Mouse (Mus musculus): Measurements from ENCODE around the gene Cpvl.

The Cpvl gene

DNA sequence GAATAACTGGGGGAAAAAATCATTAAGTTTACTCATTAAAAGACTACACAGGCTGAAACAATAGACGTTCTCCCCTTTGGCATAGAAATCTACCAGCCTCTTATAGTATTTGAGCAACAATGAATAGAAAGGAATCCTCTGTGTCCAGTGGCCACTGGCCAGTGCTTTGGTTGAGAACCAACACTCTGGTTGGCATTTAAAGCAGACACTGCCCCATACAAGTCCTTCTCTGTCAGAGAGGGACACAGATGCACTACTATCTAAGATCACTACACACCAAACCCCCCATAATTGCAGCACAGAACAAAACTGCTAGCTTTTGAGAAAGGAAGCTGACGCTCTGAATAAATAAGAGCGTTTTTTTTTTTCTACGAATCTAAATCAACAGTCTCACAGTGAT lies 93.5 kb downstream of the Cpvl start:
- DNase-seq (ENCODE audit: low spot score in 2 of 2) = no peak

DNA sequence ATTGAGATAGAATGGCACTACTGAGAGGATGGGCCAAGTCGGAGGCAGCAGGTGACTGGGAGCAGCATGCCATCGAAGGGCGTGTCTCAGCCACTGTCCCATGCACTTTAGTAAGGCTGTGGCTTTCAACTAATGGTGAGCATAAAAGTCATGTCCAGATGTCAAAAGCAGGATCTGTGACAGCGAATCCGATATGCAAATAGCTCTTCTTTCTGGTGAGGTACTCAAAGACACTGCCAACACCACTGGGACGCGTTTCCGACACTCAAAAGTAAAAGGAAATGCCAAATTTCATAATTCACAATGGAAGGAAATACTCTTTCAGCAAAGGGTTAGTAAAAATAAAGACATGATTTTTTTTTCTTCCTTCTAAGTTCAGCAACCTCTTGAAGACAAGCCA lies 94.0 kb downstream of the Cpvl start:
- no peak for DNase-seq (ENCODE audit: low spot score in 2 of 2)

DNA sequence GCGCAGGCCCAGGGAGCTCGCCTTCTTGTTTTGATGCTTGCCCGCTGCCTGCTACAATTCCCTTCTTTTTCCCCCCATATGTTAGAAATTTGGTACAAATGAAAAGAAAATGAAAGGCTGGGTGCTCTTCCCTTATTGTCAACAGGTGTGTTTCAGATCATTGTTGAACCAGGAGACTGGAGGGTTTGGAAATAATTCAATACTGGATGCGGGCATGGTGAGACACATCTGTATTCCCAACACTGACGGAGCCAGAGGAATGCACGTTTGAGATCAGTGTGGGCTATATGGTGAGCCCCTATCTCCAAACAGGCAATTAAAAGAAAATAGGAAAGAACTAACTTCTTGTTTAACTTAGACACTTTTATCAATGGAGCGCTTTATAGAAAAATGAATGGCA lies 95.1 kb downstream of the Cpvl start:
- no peak for DNase-seq (ENCODE audit: low spot score in 2 of 2)

DNA sequence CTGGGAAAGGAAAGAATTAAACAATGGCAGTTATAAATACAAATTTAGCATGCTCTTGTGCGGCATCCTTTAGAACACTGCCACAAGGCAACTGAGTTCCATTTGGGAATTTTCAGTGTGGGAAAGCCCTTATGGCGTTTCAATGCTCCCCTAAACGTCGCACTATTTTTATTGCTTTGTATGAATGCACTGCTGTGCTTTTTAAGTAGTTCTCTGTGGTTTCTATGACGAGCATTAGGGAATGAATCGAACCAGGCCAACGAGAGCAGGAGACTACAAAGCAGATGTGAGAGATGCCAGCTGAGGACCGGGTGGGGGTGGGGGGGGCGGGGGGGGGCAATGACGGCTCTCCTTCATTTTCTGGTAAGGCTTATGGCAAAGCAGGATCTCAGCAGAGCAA lies 96.8 kb downstream of the Cpvl start:
- DNase-seq (ENCODE audit: low spot score in 2 of 2) = no peak

DNA sequence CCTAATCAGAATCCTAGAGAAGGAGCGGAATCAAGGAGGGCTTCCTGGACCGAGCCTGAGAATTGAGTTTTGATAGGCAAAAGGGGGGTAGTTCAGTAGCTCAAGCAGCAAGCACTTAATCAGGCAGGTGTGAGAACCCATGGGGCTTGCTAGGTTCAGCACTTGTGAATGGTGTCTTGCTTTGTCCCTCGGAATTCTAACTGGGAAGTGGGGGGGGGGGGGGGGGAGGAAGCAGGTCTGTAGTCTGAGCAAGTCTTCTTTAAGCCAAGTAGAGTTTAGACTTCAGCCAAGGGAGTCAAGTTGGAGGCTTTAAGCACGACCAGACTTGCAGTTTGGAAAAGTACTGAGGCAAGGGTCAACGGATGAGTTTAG lies 97.2 kb downstream of the Cpvl start:
- no peak for DNase-seq (ENCODE audit: low spot score in 2 of 2)

DNA sequence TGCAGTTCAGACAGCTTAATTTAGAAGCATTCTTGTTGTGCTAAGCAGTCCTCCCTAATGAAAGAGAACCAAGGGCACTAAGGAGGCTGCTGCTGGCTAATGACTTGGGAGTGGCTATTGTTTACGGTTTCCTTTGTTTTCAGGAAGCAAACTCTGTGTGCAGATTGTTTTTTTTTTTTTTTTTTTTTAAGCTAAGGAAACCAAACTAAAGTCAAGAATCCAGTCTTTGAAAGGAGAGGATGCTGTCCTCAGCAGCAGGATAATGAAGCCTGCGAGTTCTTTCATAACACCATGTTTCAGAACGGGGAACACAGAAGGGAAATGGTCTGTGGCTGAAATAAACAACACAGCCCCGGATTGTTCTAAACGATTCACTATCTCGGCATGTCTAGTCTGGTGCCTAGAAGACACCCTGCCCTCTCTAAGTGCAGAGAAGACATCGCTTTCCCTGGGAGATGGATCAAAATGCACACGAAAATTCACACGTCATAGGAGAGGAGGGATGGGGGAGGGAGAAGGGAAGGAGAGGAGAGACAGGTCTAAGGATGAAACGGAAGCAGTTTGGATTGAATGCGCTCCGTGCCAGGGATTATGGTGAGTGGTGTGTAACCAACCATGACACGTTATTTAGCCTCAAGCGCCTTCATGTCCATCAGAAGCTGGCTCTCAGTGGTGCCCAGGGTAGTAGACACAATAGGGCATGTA lies 97.8 kb downstream of the Cpvl start:
- DNase-seq (ENCODE audit: low spot score in 2 of 2) = no peak

DNA sequence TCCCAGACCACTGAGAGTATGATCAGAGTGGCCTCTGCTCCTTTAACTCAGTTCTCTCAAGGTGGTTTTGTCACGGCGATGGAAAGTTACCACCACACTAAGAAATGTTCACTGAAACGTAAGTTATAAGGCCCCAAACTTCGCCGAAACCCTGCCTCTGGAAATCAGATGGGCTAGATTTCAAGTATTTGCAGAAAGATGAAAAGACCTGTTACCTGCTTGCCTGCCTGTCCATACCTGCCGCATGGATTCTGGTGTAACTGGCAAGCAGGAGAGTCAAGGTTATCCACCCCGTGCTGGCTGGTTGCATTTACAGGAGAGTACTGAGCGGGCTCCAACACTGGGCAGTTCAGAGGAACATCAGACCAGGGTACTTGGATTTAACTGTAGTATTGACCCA lies 98.9 kb downstream of the Cpvl start:
- no peak for DNase-seq (ENCODE audit: low spot score in 2 of 2)

DNA sequence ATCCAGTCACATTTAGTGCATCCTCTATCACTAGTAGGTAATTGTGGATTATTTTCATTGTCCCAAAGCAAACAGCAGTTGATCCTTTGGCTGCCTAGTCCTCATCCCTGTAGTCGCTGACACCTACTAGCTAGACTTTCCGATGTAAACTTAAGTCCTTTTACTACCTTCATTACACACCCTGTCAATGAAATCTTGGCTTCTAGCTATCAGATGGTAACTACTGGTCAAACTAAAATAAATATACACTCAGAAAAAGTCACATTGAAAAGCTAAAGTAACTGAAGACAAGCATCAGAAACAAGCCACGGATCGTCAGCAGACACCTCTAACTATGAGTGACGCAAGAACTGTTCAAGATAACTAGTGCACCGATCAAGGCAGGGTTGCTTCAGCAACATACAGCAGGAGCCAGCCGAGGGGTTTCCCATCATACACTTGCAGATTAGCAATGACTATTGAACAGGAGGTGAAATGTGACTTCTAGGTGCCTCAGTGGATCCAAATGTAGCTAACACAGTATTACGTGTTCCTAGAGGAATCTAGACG lies 103.5 kb downstream of the Cpvl start:
- no peak for DNase-seq (ENCODE audit: low spot score in 2 of 2)

DNA sequence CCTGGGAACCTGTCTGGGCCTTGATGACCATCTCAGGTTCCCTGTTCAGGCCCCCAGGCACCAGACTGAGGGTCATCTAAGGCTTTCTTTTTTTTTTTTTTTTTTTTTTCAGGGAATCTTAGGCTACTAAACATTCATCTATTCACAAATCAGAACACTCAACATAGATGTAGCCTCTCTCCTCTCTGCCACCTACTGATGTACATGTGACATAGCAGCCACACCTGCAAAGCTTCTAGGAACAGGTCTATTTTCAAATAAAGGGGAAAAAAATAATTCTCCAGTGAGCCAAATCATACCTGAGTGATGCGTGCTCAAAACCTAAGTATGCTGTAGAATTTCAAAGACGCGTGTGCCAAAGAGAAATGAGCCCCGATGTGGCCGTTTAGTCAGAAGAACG lies 106.6 kb downstream of the Cpvl start:
- DNase-seq (ENCODE audit: low spot score in 2 of 2) = no peak

DNA sequence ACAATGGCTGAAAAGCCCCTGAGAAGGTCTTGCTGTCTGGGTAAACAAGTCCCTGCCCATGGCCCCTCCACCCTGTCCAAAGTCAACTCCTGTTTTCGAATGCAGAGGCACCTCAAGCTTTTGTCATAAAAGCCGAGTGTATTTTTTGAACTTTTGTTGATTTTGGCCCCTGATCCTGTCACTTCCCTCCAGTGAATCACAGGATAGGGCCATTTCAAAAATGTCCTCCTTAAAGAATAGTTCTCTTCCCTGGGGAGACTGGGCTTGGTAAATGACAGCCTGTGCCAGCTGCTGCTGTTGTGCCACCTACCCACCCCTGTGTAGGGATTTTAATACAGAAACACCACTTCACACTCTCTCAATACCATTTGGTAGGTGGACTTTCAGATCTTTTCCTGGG lies 115.5 kb downstream of the Cpvl start:
- no peak for DNase-seq (ENCODE audit: low spot score in 2 of 2)

DNA sequence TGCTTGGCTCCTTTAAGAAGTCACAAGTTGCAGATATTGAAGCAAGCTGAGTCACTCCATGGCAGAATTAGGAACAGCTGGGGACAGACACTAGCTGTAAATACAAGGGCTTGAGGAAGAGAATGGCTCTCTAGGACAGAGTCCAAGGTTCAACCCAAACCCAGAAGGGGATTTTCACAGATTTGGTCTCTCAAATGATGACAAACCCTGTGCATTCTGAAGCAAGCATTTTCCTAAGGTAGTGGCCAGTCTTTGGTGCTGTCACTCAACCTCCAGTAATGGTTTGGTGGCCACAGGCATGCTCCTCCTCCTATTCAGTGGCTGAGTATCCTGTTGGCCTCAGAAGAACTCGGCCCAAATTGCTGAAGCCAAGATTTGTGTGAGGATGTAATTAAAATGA lies 119.4 kb downstream of the Cpvl start:
- DNase-seq (ENCODE audit: low spot score in 2 of 2) = no peak

DNA sequence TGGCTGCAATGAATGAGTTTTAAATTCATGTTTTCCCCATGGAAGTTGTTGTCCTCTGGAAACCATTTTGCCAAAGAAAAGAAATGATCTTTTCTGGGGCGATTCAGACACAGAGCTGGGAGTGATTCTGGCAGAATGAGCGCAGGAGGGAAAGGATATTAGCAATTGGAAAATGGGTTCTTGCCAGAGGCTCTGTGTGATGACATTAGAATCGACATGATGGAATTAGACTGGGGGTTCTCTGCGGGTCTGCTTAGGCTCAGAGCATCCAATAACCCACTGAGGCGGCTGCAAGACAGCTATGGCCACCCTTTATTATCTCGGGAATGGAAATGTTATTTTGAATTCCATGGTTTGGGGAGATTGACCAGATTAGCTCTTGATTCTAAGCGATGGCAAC lies 120.6 kb downstream of the Cpvl start:
- DNase-seq (ENCODE audit: low spot score in 2 of 2) = no peak

DNA sequence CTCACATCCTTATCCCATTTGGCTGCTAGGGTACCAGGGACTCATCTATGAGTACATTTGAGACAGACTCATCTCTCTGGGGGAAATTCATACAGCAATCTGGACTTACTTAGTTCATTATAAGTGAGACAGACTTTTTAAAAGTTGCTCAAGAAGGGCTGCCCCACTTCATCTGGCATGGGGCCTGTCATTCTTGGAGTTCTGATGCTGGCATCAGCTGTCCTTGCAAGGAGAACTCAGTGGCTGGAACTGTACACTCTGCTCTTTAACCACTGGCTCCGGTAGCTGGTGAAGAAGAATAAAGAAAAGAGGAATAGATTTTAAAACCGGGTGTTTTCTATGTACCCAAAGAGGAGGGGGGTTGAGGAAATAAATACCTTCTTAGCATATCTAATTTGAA lies 121.7 kb downstream of the Cpvl start:
- no peak for DNase-seq (ENCODE audit: low spot score in 2 of 2)

DNA sequence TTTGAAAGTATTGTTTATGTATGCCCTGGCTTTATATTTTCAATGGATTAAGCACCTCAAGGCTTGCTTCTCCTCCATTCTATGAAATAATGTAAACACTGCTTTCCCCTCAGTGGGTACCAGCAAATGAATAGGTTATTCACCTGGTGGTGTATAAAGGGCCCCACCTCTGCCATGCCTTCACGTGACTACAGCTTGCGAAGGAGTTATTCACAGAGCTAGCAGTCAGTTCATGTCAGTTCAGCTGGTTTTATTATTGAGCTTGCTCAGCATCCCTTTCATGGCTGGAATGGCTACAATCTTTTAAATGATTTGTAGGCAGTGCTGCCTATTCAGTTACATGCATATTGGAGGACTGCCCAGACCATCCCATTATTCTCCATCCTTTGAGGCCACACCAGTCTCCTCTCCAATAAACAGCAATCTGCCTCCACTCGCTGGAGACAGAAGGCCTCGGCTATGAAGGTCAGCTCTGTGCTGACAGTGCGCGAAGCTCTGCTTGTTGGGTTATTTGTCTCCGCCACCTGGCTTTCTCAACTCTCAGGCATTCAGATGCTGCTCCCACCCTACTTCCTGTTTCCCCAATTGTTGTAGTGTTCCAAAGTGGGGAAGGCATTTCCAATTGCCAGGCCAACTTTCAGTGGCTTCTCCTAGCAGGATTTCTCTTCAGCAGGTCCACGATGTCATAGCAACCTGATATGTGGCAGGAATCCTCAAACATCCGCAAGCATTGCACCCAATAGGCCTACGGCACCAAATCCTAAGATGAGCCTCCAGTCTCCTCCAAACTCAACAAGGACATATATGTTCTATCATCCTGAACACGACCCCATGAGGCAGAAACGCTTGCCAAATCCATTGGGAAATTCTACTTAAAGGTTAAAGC lies 123.3 kb downstream of the Cpvl start:
- DNase-seq (ENCODE audit: low spot score in 2 of 2) = no peak

DNA sequence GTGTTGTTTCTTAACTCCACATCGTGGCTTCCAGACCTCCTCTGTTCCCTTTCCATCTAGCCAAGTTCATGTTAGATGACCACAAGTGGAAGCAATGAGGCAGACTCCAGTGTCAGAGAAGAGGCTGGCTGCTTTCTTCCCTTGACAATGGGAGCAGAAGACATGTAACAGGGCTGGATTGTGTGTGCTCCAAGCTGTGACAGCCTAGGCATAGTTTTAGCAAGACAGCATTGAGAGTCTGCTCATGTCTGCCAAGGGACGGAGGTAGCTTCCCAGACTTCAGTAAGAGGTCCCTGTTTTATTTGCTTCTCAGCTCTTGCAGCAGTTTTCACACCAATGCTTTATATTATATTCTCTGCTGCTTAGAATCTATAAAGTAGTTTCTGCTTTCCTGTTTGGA lies 124.2 kb downstream of the Cpvl start:
- no peak for DNase-seq (ENCODE audit: low spot score in 2 of 2)

DNA sequence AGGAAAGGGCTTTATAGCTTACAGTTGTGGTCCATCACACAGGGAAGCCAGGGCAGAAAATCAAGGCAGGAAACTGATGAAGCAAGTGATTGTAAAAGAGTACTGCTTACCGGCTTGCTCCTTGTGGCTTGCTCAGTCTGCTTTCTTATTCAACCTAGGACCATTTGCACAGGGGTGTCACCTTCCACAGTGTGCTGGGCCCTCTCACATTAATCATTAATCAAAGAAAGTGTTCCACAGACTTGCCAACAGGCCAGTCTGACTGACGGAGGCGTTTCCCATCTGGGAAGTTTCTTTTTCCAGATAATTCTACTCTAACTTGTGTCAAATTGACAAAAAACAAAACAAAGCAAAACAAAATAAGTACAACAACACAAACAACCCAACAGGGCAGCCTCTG lies 124.9 kb downstream of the Cpvl start:
- no peak for DNase-seq (ENCODE audit: low spot score in 2 of 2)

DNA sequence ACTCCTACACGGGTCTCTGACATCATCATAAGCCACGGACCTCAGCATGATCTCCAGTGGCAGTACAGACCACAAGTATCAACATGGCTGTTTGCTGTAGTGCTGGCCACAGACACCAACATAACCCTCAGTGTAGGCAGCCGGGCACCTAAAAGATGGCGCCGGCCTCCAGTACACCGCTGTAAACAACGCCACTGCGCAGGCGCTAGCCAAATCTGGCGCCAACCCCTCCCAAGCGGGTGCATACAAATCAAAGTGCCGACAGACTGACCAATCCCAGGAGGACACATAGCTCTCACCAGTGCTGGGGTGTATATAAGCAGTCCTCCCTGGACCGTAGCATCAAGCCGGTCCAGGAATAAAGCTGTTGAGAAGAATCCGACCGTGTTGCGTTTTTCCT lies 133.8 kb downstream of the Cpvl start:
- DNase-seq (ENCODE audit: low spot score in 2 of 2) = no peak

DNA sequence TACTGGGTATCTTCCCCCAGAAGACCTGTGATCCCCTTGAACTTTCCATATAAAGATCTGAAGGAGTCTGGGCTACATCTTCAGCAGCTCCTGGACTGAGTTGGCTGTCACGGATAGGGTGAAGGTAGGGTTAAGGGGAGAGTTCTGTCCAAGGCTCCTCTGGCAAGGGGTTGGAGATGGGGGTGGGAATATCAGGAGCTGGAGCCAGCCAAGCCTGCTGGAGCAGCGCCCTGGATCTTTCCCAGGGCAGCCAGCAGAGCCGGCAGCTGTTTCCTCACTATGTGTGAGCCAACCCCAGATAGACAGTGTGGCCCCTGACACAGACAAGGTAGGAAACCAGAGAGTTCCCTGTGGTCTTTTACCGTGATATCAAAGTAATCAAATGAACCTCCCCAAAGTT lies 153.3 kb downstream of the Cpvl start:
- DNase-seq (ENCODE audit: low spot score in 2 of 2) = no peak

All from spleen, postnatal 14 days (tissue).